Mouse (Mus musculus) limb, embryonic 13.5 days (tissue): ENCODE measurements around the gene Cdkn2b. TPM values are rescaled to one million over a fixed set of nuclear protein-coding genes. Genes with fewer than 3 reads are reported as not detected.

Experiments
- ATAC-seq: fragments of 200-750 bp; cut with Nextera tagmentation; 2 replicates; pipeline ENCODE4 v1.8.0; 2017; ENCODE audit warnings: low read depth, moderate number of reproducible peaks, moderate TSS enrichment; ENCODE audit not compliant: low FRiP score
- H3K27ac ChIP-seq: fragments of 300-500 bp; sonication (generic); 2 replicates; pipeline ENCODE4 v1.5.1; 2015; ENCODE audit warnings: inconsistent platforms, mild to moderate bottlenecking, moderate library complexity
- H3K27me3 ChIP-seq: fragments of 300-500 bp; sonication (generic); 2 replicates; pipeline ENCODE4 v1.6.1; 2015; ENCODE audit warnings: mild to moderate bottlenecking, inconsistent platforms
- H3K36me3 ChIP-seq: fragments of 300-500 bp; sonication (generic); 2 replicates; pipeline ENCODE4 v1.6.1; 2015; ENCODE audit warnings: inconsistent platforms, mild to moderate bottlenecking, moderate library complexity
- H3K4me1 ChIP-seq: fragments of 300-500 bp; sonication (generic); 2 replicates; pipeline ENCODE4 v1.6.1; 2015; ENCODE audit warnings: inconsistent platforms
- H3K4me2 ChIP-seq: fragments of 300-500 bp; sonication (generic); replicated peaks from 2 replicates; pipeline ENCODE4 v1.6.1; 2015; ENCODE audit warnings: inconsistent platforms, mild to moderate bottlenecking, moderate library complexity
- H3K4me3 ChIP-seq: fragments of 300-500 bp; sonication (generic); 2 replicates; pipeline ENCODE4 v1.5.1; 2015; ENCODE audit warnings: moderate library complexity, mild to moderate bottlenecking, inconsistent platforms
- H3K9ac ChIP-seq: fragments of 300-500 bp; sonication (generic); 2 replicates; pipeline ENCODE4 v1.6.1; 2015; ENCODE audit warnings: mild to moderate bottlenecking, inconsistent platforms
- H3K9me3 ChIP-seq: fragments of 300-500 bp; sonication (generic); 2 replicates; pipeline ENCODE4 v1.6.1; 2016; ENCODE audit warnings: inconsistent platforms
- WGBS: fragments of 180-500 bp; shearing (Covaris S2); methylation state at CpG from one replicate; pipeline ENCODE4 v1.1.7; 2015; 5-methylcytosine and 5-hydroxymethylcytosine counted together
- polyA plus RNA-seq: library from polyadenylated mRNA; unstranded; fragments of >200 nt; fragmentation: Nextera tagmentation; extraction: Ambion mirVana; gene quantifications from 2 replicates; pipeline ENCODE4 v1.2.1, GENCODE M21; 2015

Gene Cdkn2b
- polyA plus RNA-seq: 2.3 and 2.4 TPM in 2 replicates

DNA sequence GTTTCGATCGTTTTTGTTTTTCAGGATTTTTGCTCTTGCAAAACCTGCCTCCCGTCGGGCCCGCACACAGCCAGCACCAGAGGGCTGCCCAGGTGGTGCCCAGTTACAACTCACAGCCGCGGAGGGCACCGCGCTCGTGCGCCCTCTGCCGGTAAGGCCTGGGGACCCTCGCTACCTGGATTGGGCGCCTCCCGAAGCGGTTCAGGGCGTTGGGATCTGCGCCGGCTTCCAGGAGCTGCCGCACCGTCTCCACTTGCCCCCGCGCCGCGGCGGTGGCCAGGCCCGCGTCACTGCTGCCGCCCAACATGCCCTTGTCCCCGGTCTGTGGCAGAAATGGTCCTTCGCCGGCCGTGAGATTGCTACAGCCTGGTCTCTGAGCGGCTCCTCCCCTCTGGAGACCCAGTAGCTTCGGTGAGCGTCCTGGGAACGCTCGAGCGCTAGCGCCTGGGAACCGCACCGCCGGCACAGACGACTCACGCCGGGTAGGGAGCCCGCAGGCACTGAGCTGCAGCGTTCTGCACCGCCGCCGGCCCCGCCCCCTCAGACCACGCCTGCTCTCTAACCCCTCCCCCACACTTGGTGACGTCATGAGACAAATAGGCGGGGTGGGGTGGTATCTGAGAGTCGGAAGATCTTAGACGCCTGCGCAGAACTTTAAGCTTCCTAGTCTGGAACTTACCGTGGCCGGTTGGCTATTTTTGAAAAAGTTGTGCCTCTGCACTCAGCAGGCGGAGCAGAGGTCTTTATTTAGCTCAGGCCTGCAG lies at the start of gene Cdkn2b:
Gene Cdkn2b (minus strand): TSS at position 549 of the 764 bp plus-strand sequence.
- Histone ChIP-seq H3K4me3 (peak within 1 kb of the TSS; percentile 50), H3K9me3 (no peaks in the 10 kb centered on the region), H3K27me3 (peaks cover 89% of the 10 kb centered on the region), H3K36me3 (no peaks in the 10 kb centered on the region), H3K4me1 (peaks cover 12% of the 10 kb centered on the region), H3K27ac (no peak within 1 kb of the TSS), H3K4me2 (peak within 1 kb of the TSS; percentile 87), H3K9ac (peak within 1 kb of the TSS; percentile 50; the same call in 1 of the 2 replicates)
- under 1% methylated on average over 57 of the region's 61 CpGs for WGBS
- peak; percentile 85 for ATAC-seq

DNA sequence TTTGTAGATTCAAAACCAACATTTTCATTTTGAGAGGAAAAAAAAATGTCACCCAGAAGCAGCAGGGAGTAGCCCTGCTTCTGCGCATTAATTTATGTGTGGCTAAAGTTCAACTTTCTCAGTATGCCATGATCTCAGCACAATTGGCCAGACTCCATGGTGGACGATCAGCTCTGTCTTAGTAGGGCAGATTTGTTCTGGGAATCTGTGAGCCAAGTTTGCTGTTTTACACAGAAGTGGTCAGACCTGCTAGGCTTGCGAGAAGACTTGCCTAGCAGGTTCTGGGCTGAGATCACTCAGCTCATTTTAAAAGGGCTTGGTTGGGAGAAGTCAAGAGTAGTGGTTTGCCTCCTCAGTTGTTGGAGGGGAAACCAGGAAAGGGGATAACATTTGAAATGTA lies 49.5 kb upstream of the Cdkn2b start:
- 69% methylated on average over 3 of the region's 3 CpGs for WGBS
- ATAC-seq: no peak

GRCm38 (mm10) chr4:89359506-89359905 lies 48.7 kb upstream of the Cdkn2b start:
- Histone ChIP-seq H3K36me3 (no peaks in the 10 kb centered on the region), H3K9ac (no peak overlapping the region), H3K4me2 (no peak overlapping the region), H3K4me3 (no peak overlapping the region), H3K4me1 (no peaks in the 10 kb centered on the region), H3K27me3 (peaks cover 9% of the 10 kb centered on the region; the same call in 1 of the 2 replicates), H3K9me3 (no peaks in the 10 kb centered on the region), H3K27ac (no peak overlapping the region)
- 89% methylated on average over 6 of the region's 6 CpGs for WGBS
- ATAC-seq: no peak

More for the DNA sequence above, 49.5 kb upstream of the Cdkn2b start:
- no peaks in the 10 kb centered on the region for H3K9me3 ChIP-seq
- peaks cover 9% of the 10 kb centered on the region; the same call in 1 of the 2 replicates for H3K27me3 ChIP-seq
- H3K4me3 ChIP-seq: no peak overlapping the region
- no peak overlapping the region for H3K4me2 ChIP-seq
- H3K4me1 ChIP-seq: no peaks in the 10 kb centered on the region
- H3K36me3 ChIP-seq: no peaks in the 10 kb centered on the region
- no peak overlapping the region for H3K27ac ChIP-seq
- no peak overlapping the region for H3K9ac ChIP-seq

- no peak overlapping the region for H3K4me2 ChIP-seq
- WGBS: 51% methylated on average over 9 of the region's 9 CpGs
- no peak for ATAC-seq
- H3K9me3 ChIP-seq: no peaks in the 10 kb centered on the region
- H3K27me3 ChIP-seq: peaks cover 9% of the 10 kb centered on the region; the same call in 1 of the 2 replicates
- no peak overlapping the region for H3K9ac ChIP-seq
- no peaks in the 10 kb centered on the region for H3K36me3 ChIP-seq
- H3K4me1 ChIP-seq: peaks cover 12% of the 10 kb centered on the region
- H3K27ac ChIP-seq: no peak overlapping the region
- H3K4me3 ChIP-seq: no peak overlapping the region
Measured at GRCm38 (mm10) chr4:89353935-89354334, 43.1 kb upstream of the Cdkn2b start.

- H3K4me2 ChIP-seq: no peak overlapping the region
- H3K36me3 ChIP-seq: no peaks in the 10 kb centered on the region
- no peaks in the 10 kb centered on the region for H3K9me3 ChIP-seq
- H3K9ac ChIP-seq: no peak overlapping the region
- H3K4me1 ChIP-seq: peaks cover 12% of the 10 kb centered on the region
- H3K27me3 ChIP-seq: peaks cover 9% of the 10 kb centered on the region; the same call in 1 of the 2 replicates
- 82% methylated on average over 3 of the region's 3 CpGs for WGBS
- no peak overlapping the region for H3K27ac ChIP-seq
- no peak overlapping the region for H3K4me3 ChIP-seq
- ATAC-seq: no peak
Measured at GRCm38 (mm10) chr4:89353071-89353582, 42.3 kb upstream of the Cdkn2b start.

DNA sequence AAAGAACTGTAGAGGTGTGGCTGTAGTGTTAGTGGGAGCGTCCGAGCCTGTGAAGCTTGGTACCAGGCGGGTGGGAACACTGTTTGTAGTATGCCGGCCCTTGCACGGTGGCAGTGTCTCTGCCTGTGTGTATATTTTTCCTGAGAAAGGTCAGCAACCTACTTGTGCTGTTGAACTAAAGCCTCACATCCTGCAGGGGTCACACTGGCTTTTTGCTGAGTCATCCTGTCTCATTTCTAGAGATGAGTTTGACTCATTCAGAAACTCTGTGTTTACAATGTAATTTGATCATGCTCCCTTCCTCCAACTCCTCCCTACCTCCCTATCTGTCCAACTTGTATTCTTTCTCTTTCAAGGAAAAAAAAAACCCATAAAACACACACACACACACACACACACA lies 40.6 kb upstream of the Cdkn2b start:
- 54% methylated on average over 5 of the region's 5 CpGs for WGBS

GRCm38 (mm10) chr4:89350938-89351451 lies 40.2 kb upstream of the Cdkn2b start:
- Histone ChIP-seq H3K4me2 (no peak overlapping the region), H3K9me3 (no peaks in the 10 kb centered on the region), H3K27me3 (no peaks in the 10 kb centered on the region), H3K4me3 (no peak overlapping the region), H3K36me3 (no peaks in the 10 kb centered on the region), H3K4me1 (peaks cover 12% of the 10 kb centered on the region), H3K27ac (no peak overlapping the region), H3K9ac (no peak overlapping the region)
- 55% methylated on average over 6 of the region's 6 CpGs for WGBS
- no peak for ATAC-seq

More for the DNA sequence above, 40.6 kb upstream of the Cdkn2b start:
- no peaks in the 10 kb centered on the region for H3K27me3 ChIP-seq
- peaks cover 12% of the 10 kb centered on the region for H3K4me1 ChIP-seq
- no peaks in the 10 kb centered on the region for H3K36me3 ChIP-seq
- ATAC-seq: no peak
- no peak overlapping the region for H3K27ac ChIP-seq
- H3K9ac ChIP-seq: no peak overlapping the region
- no peak overlapping the region for H3K4me3 ChIP-seq
- H3K9me3 ChIP-seq: no peaks in the 10 kb centered on the region
- H3K4me2 ChIP-seq: no peak overlapping the region

DNA sequence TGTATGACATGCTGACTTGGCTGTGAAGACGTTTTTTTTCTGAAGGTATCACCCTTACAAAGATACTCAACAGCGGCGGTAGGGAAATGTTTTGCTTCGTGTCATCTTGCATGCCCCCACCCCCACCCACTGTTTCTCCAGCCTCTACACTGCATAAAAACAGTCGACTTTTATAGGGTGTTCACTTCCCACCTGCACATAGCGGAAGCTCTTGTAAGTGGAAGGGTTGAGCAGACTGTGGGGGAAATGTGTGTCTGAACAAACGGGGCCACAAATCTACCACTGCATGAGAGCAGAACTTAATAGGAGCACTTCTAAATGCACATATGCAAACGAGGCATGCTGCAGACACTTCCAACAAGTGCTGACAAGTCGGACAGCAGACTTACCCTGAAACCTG lies 39.6 kb upstream of the Cdkn2b start:
- 0 out of 2 replicates have a peak, but pooled peaks have one; percentile 48 for ATAC-seq
- Histone ChIP-seq H3K27ac (no peak overlapping the region), H3K4me1 (peaks cover 12% of the 10 kb centered on the region), H3K4me2 (0 out of 2 replicates have a peak overlapping the region, but pooled peaks have one; percentile 12), H3K9me3 (no peaks in the 10 kb centered on the region), H3K27me3 (no peaks in the 10 kb centered on the region), H3K36me3 (no peaks in the 10 kb centered on the region), H3K9ac (no peak overlapping the region), H3K4me3 (no peak overlapping the region)
- 22% methylated on average over 9 of the region's 9 CpGs for WGBS

DNA sequence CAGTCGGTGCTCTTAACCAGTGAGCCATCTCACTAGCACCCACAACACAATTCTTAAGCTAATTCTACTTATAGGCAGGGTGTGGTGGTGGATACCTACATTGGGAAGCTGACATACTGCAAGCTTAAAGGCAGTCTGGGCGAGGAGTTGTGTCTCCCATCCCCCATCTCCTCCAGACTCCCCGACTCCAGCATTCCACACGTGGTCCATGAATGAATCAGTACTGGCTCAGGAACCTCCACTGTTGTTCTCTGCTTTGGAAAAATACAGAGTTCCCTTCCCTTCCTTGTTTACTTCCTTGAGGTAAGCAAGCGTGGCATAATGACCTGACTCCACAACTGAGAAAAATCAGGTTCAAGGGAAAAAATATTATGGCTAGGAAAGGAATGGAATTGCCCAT lies 38.0 kb upstream of the Cdkn2b start:
- H3K4me3 ChIP-seq: no peak overlapping the region
- no peaks in the 10 kb centered on the region for H3K27me3 ChIP-seq
- H3K27ac ChIP-seq: no peak overlapping the region
- no peak overlapping the region for H3K9ac ChIP-seq
- H3K36me3 ChIP-seq: no peaks in the 10 kb centered on the region
- ATAC-seq: no peak
- peaks cover 12% of the 10 kb centered on the region for H3K4me1 ChIP-seq
- H3K9me3 ChIP-seq: no peaks in the 10 kb centered on the region
- H3K4me2 ChIP-seq: no peak overlapping the region
- 57% methylated on average over 5 of the region's 5 CpGs for WGBS

DNA sequence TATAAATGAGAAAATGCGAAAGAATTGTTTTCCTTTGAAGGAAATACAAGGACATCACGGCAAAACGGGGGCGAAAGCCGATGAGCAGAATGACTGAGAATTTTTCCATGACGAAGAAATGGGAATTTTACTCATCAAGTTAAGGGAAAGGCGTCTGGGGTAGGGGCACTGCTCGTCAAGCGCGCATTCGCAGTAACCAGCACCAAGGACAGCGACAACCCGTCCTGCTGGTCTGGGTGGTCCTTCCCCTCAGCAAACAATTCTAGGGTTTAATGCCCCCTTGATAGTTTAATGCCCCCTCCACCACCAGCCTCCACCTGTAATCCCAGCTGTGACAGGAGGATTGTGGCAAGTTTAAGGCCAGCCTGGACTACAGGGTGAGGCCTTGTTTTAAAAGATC lies 2.6 kb upstream of the Cdkn2b start:
- no peak overlapping the region for H3K9ac ChIP-seq
- H3K27ac ChIP-seq: no peak overlapping the region
- WGBS: 9% methylated on average over 13 of the region's 13 CpGs
- H3K4me2 ChIP-seq: no peak overlapping the region
- peaks cover 63% of the 10 kb centered on the region for H3K27me3 ChIP-seq
- H3K4me3 ChIP-seq: no peak overlapping the region
- no peaks in the 10 kb centered on the region for H3K9me3 ChIP-seq
- H3K36me3 ChIP-seq: no peaks in the 10 kb centered on the region
- peaks cover 12% of the 10 kb centered on the region for H3K4me1 ChIP-seq
- no peak for ATAC-seq

GRCm38 (mm10) chr4:89309996-89310395 lies 843 bp downstream of the Cdkn2b start:
- Histone ChIP-seq H3K27me3 (peaks cover 94% of the 10 kb centered on the region), H3K4me3 (peak overlapping the region; percentile 50), H3K4me2 (peak overlapping the region; percentile 87), H3K9me3 (no peaks in the 10 kb centered on the region), H3K4me1 (peaks cover 12% of the 10 kb centered on the region), H3K36me3 (no peaks in the 10 kb centered on the region), H3K9ac (no peak overlapping the region), H3K27ac (no peak overlapping the region)
- no peak for ATAC-seq
- WGBS: under 1% methylated on average over 11 of the region's 11 CpGs

DNA sequence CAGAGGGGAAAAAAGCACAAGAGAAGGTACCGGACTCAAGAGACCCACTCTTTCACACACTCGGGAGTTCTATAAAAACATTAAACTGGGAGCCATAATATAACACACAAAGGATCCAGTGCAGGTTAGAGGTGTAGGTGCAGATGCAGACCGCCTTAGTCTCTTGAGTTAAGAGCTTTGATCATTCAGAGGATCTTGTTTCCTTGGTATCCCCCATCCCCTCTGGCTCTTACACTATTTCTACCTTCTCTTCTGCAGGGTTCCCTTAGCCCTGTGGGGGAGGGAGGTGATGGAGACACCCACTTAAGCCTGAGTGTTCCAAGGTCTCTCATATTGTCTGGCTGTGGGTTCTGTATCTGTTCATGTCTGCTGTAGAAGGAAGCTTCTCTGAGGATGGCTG lies 2.8 kb downstream of the Cdkn2b start:
- Histone ChIP-seq H3K4me1 (peaks cover 16% of the 10 kb centered on the region), H3K4me2 (no peak overlapping the region), H3K9me3 (no peaks in the 10 kb centered on the region), H3K36me3 (no peaks in the 10 kb centered on the region), H3K9ac (no peak overlapping the region), H3K4me3 (no peak overlapping the region), H3K27ac (no peak overlapping the region), H3K27me3 (peaks cover 97% of the 10 kb centered on the region)
- 7% methylated on average over 3 of the region's 3 CpGs for WGBS
- no peak for ATAC-seq
